Mouse (Mus musculus) forebrain, embryonic 14.5 days (tissue): ENCODE results near the gene Stk11ip. TPM values are rescaled to one million over a fixed set of nuclear protein-coding genes. Genes with fewer than 3 reads are reported as not detected.

Experiments
- ATAC-seq: fragments of 200-750 bp; cut with Nextera tagmentation; 2 replicates; pipeline ENCODE4 v1.8.0; 2017; ENCODE audit warnings: mild to moderate bottlenecking, moderate library complexity
- DNase-seq: peaks from one replicate; pipeline ENCODE4 v3.0.0-alpha.2; 2015; ENCODE audit warnings: low spot score
- H3K27ac ChIP-seq: fragments of 300-500 bp; sonication (generic); 2 replicates; pipeline ENCODE4 v1.5.1; 2014; ENCODE audit warnings: low read depth, mild to moderate bottlenecking, control low read depth, low read length, moderate library complexity
- H3K27me3 ChIP-seq: fragments of 300-500 bp; sonication (generic); replicated peaks from 2 replicates; pipeline ENCODE4 v1.6.1; 2014; ENCODE audit warnings: low read length, control low read depth, mixed read lengths; ENCODE audit not compliant: control insufficient read depth, insufficient read depth
- H3K36me3 ChIP-seq: fragments of 300-500 bp; sonication (generic); 2 replicates; pipeline ENCODE4 v1.6.1; 2014; ENCODE audit warnings: low read length, control low read depth; ENCODE audit not compliant: control insufficient read depth, insufficient read depth
- H3K4me1 ChIP-seq: fragments of 300-500 bp; sonication (generic); 2 replicates; pipeline ENCODE4 v1.6.1; 2014; ENCODE audit warnings: antibody characterized with exemption, low read length, control low read depth; ENCODE audit not compliant: control insufficient read depth, insufficient read depth
- H3K4me2 ChIP-seq: fragments of 300-500 bp; sonication (generic); 2 replicates; pipeline ENCODE4 v1.6.1; 2014; ENCODE audit warnings: mild to moderate bottlenecking, control low read depth, low read length
- H3K4me3 ChIP-seq: fragments of 300-500 bp; sonication (generic); 2 replicates; pipeline ENCODE4 v1.5.1; 2014; ENCODE audit warnings: low read depth, low read length, control low read depth
- H3K9ac ChIP-seq: fragments of 300-500 bp; sonication (generic); 2 replicates; pipeline ENCODE4 v1.6.1; 2014; ENCODE audit warnings: mild to moderate bottlenecking, low read length, control low read depth, moderate library complexity
- H3K9me3 ChIP-seq: fragments of 300-500 bp; sonication (generic); replicated peaks from 2 replicates; pipeline ENCODE4 v1.6.1; 2016; ENCODE audit warnings: low read length, control low read depth, mixed read lengths; ENCODE audit not compliant: control insufficient read depth
- WGBS: fragments of 180-500 bp; shearing (Covaris S2); extraction: QIAGEN DNeasy Blood & Tissue Kit; methylation state at CpG from one replicate; pipeline ENCODE4 v1.1.7; 2014; 5-methylcytosine and 5-hydroxymethylcytosine counted together
- polyA plus RNA-seq: library from polyadenylated mRNA; unstranded; fragments of >200 nt; fragmentation: Nextera tagmentation; extraction: Ambion mirVana; gene quantifications from 2 replicates; pipeline ENCODE4 v1.2.1, GENCODE M21; 2014

Stk11ip gene
- polyA plus RNA-seq, 1 experiment from 2014 or later = 8.7 TPM

DNA sequence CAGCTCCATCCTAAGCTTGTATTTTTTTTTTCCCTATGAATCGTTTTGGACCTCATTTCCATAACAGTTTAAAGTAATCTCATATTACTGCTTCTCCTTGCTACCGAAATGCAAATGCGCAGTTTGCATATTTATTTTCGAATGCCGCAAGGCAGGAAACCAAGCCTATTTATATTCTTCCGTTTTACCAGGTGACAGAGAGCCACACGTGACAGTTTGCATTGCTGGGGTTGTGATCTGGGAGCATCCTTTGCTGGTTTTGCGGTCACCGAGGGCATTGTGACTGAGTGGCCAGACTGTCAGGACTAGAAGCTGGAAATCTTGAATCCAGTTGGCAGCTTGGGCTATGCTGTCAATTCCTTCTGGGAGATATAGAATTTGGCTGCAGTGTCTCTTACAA is 44.3 kb downstream of the Stk11ip start:
- DNase-seq = no peak
- Histone ChIP-seq H3K9me3 (no peaks in the 10 kb centered on the region), H3K27me3 (no peaks in the 10 kb centered on the region), H3K4me1 (peaks cover 7% of the 10 kb centered on the region), H3K4me2 (no peak overlapping the region), H3K4me3 (no peak overlapping the region), H3K9ac (no peak overlapping the region), H3K36me3 (no peaks in the 10 kb centered on the region), H3K27ac (no peak overlapping the region)
- ATAC-seq = no peak
- 73% methylated on average over 9 of the region's 9 CpGs for WGBS

DNA sequence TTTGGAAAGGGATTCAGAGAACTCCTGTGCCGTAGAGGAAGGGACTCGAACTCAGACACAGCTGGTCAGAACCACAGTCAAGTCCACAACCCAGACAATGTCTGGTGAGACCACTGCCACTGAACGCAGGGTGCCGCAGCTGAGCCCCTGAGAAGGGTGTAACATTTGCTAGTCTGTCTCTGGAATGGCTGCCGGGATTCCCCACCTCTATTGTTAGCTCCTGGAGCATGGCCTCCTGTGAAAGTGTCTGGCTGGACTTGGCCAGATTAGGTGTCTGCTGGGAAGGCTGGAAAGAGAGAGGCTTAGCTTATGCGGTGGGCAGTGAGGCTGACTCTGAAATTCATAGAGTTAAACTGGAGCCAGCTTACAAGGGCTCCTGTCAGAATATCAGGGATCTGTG is 49.1 kb downstream of the Stk11ip start:
- no peak overlapping the region for H3K9ac ChIP-seq
- no peaks in the 10 kb centered on the region for H3K27me3 ChIP-seq
- ATAC-seq (no peak), DNase-seq (no peak)
- no peak overlapping the region for H3K27ac ChIP-seq
- no peak overlapping the region for H3K4me3 ChIP-seq
- no peaks in the 10 kb centered on the region for H3K36me3 ChIP-seq
- H3K4me1 ChIP-seq = no peaks in the 10 kb centered on the region
- 68% methylated on average over 6 of the region's 6 CpGs for WGBS
- no peak overlapping the region for H3K4me2 ChIP-seq
- no peaks in the 10 kb centered on the region for H3K9me3 ChIP-seq

DNA sequence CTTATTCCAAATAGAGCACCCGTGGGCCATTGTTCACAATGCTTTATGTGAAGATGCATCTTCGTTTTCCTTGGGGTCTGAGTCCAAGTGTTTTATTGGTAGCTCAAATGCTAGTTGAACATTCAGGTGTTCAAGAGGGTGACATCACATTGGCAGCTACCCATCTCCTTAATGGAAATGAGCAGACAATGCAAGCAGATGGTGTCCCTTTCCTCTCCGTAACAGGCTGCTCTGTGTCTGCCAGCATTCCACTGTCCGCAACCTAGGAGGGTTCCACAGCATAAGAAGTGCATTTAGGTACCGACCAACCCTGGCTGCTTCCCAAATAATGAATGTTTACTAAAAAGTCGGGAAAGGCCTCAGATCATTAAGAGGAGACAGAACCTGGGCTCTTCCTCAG is 51.4 kb downstream of the Stk11ip start:
- Histone ChIP-seq H3K27ac (no peak overlapping the region), H3K27me3 (no peaks in the 10 kb centered on the region), H3K4me2 (no peak overlapping the region), H3K4me1 (no peaks in the 10 kb centered on the region), H3K9me3 (no peaks in the 10 kb centered on the region), H3K36me3 (no peaks in the 10 kb centered on the region), H3K9ac (no peak overlapping the region), H3K4me3 (no peak overlapping the region)
- ATAC-seq (no peak), DNase-seq (peak; percentile 23)
- WGBS = 67% methylated on average over 6 of the region's 6 CpGs

DNA sequence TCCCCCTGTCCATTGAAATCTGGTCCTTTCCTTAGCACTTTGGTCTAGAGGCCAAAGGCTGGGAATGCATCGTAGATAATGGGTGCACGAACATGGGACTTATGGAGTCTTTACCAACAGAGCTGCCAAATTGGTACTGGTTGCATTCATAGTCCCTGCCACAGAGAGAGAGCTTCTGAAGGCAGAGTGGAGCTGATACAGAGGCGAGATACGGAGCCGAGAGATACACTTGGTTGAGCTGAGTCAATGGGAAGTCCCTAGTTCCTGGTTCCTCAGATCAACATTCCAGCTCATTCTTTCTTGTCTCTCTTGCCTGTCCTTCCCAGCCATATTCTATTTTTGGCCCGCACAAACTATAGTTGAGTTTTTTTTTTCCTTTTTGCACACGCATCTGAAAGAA is 52.4 kb downstream of the Stk11ip start:
- H3K4me3 ChIP-seq = no peak overlapping the region
- DNase-seq = no peak
- H3K27me3 ChIP-seq = no peaks in the 10 kb centered on the region
- H3K36me3 ChIP-seq = no peaks in the 10 kb centered on the region
- ATAC-seq = no peak
- WGBS = 90% methylated on average over 7 of the region's 7 CpGs
- H3K4me2 ChIP-seq = no peak overlapping the region
- no peaks in the 10 kb centered on the region for H3K9me3 ChIP-seq
- H3K27ac ChIP-seq = no peak overlapping the region
- no peaks in the 10 kb centered on the region for H3K4me1 ChIP-seq
- H3K9ac ChIP-seq = no peak overlapping the region

DNA sequence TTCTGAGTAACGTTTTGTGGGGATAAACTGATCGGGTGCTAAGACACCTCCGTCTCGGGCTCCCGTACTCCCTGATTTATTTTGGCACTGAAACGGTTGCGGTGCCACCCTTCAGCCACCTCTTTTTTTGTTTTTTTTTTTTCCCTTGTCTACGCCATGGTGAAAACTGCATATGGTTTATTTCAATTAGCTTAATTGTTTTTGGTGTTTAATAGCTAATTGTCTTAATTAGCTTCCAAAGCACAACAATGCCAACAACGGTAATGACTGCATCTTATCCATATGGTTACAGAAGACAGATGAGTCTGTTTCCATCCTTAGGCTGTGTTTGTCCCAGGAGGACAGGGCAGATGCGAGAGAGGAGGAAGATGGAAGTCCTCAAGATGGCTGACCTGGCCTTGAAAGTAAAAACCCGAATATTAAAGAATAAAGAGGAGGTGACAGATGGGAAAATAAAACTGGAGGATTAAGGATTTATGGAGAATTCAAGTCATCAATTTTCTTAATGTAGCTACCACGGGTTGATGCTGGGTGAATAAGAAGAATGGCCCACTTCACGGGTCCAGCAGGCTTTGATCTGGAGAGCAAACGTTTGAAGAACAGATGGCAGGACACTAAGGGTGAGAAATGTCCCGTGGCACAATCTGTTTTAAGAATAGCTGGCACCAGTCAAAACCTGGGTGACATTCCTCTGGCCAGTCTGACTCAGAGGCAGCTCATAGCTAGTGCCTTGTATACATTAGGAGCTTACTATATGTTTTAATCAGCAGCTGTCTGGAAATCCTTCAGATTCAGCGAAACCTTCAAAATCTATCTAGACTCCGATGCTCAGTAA is 53.4 kb downstream of the Stk11ip start:
- peak; percentile 57; the same call in 1 of the 2 replicates for ATAC-seq
- WGBS = 53% methylated on average over 17 of the region's 17 CpGs
- Histone ChIP-seq H3K27ac (no peak overlapping the region), H3K4me1 (no peaks in the 10 kb centered on the region), H3K27me3 (no peaks in the 10 kb centered on the region), H3K9ac (no peak overlapping the region), H3K4me3 (no peak overlapping the region), H3K36me3 (no peaks in the 10 kb centered on the region), H3K4me2 (no peak overlapping the region), H3K9me3 (no peaks in the 10 kb centered on the region)
- DNase-seq = peak; percentile 63

DNA sequence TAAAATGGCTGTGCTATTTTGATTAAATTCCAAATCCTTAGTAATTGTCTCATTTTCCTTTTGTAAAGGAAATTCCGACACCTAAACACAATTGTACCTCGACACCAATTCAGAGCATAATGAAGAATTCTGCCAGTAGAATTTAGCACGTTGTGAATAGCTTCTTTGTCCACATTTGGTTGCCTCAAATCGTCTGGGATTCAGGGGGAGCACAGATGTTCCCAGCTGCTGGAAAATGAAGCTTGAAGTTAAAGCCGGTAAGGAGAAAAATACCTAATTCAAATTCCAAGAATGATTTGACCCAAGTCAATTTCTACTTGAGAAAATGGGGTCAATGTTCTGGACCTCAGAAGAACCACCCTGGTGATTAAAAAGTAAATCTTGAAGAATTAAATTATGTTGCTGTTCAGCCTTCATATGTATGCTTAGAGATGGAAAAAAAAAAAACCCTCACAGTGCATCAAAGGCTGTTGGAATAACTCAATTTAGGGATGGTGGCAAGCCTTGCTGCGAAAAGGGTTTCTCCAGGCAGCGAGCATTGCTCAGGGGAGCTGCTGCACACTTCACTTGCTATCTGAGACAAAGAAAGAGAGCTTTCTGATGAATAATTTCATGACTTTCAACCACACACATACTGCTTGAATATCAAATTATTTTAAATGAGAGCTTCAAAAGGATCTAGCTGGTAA is 60.8 kb downstream of the Stk11ip start:
- H3K9ac ChIP-seq = no peak overlapping the region
- H3K36me3 ChIP-seq = no peaks in the 10 kb centered on the region
- H3K27ac ChIP-seq = peak overlapping the region; percentile 55
- no peaks in the 10 kb centered on the region for H3K27me3 ChIP-seq
- 21% methylated on average over 7 of the region's 7 CpGs for WGBS
- no peak overlapping the region for H3K4me2 ChIP-seq
- H3K9me3 ChIP-seq = no peaks in the 10 kb centered on the region
- DNase-seq (peak; percentile 43), ATAC-seq (no peak)
- H3K4me1 ChIP-seq = peaks cover 3% of the 10 kb centered on the region; the same call in 1 of the 2 replicates
- H3K4me3 ChIP-seq = no peak overlapping the region

DNA sequence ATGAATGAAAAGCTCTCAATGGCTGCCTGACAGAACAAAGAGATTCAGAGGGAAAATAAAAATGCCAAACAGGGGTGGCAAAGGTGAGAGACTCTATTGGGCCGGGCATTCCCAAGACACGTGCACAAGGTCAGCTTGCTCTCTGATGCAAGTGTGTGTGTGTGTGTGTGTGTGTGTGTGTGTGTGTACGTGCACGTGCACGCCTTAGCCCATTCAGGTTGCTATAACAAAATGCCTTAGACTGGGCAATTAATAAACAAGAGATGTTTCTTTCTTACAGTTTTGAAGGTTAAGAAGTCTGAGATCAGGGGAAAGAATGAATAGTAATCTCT is 61.3 kb downstream of the Stk11ip start:
- Histone ChIP-seq H3K4me2 (no peak overlapping the region), H3K4me3 (no peak overlapping the region), H3K27me3 (no peaks in the 10 kb centered on the region), H3K4me1 (peaks cover 3% of the 10 kb centered on the region; the same call in 1 of the 2 replicates), H3K9ac (no peak overlapping the region), H3K36me3 (no peaks in the 10 kb centered on the region), H3K27ac (peak overlapping the region; percentile 55), H3K9me3 (no peaks in the 10 kb centered on the region)
- no peak for DNase-seq
- no peak; the same call in 1 of the 2 replicates for ATAC-seq
- WGBS = 64% methylated on average over 5 of the region's 5 CpGs

DNA sequence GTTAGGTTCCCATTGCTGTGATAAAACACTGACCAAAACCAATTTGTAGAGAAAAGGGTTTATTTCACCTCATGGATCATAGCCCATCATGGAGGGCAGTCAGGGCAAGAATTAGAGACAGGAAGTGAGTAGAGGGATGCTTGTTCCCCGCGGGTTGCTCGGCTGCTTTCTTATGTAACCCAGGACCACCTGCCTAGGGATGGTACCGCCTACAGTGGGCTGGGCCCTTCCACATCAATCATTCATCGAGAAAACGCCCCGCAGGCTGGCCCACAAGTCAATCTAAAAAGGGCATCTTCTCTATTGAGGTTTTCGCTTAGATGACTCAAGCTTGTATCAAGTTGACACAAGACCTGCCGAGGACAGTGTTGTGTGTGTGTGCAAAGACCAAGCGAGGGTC is 61.7 kb downstream of the Stk11ip start:
- Histone ChIP-seq H3K4me3 (no peak overlapping the region), H3K9me3 (no peaks in the 10 kb centered on the region), H3K9ac (no peak overlapping the region), H3K27ac (no peak overlapping the region), H3K4me1 (peaks cover 3% of the 10 kb centered on the region; the same call in 1 of the 2 replicates), H3K4me2 (no peak overlapping the region), H3K36me3 (no peaks in the 10 kb centered on the region), H3K27me3 (no peaks in the 10 kb centered on the region)
- WGBS = 83% methylated on average over 10 of the region's 10 CpGs
- DNase-seq (no peak), ATAC-seq (no peak)

DNA sequence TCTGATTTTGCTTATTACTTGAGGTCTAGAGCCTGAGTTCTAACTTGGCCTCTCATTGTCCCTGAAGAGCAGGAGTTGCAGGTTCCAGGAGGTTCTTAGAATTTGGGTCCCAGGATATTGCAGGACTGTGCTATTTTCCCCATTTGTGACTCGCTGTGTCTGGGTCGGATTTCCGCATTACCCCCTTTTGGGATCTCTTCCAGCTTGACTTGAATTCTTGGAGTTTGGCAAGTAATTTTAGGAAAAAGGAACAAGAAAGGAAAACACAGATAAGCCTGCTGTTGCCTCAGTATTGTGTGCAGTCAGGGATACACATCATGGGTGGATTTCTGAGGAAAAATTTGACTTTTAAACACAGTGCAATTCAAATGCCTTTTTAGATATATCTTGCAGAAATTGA is 65.5 kb downstream of the Stk11ip start:
- ATAC-seq (no peak), DNase-seq (no peak)
- Histone ChIP-seq H3K36me3 (no peaks in the 10 kb centered on the region), H3K27me3 (no peaks in the 10 kb centered on the region), H3K4me1 (peaks cover 8% of the 10 kb centered on the region), H3K4me2 (no peak overlapping the region), H3K27ac (no peak overlapping the region), H3K9ac (no peak overlapping the region), H3K4me3 (no peak overlapping the region), H3K9me3 (no peaks in the 10 kb centered on the region)
- 92% methylated on average over 3 of the region's 3 CpGs for WGBS
